Mouse (Mus musculus) heart, postnatal 0 days (tissue): ENCODE measurements around the gene Gps1. TPM values are rescaled to one million over a fixed set of nuclear protein-coding genes. Genes with fewer than 3 reads are reported as not detected.
"Not testable (repeated sequence)": the region's sequence is repeated elsewhere in the genome, so short reads cannot be mapped to it uniquely, and the experiment has no call there.

Source experiments
- ATAC-seq: fragments of 200-750 bp; cut with Nextera tagmentation; 2 replicates; pipeline ENCODE4 v1.8.0; 2017; ENCODE audit warnings: low read depth, moderate number of reproducible peaks, moderate library complexity; ENCODE audit not compliant: insufficient read depth
- DNase-seq: peaks from one replicate; pipeline ENCODE4 v3.0.0-alpha.2; 2016; ENCODE audit warnings: low spot score
- H3K27ac ChIP-seq: fragments of 300-500 bp; sonication (generic); 2 replicates; pipeline ENCODE4 v1.5.1; 2014; ENCODE audit warnings: low read depth, mild to moderate bottlenecking
- H3K27me3 ChIP-seq: fragments of 300-500 bp; sonication (generic); 2 replicates; pipeline ENCODE4 v1.6.1; 2014; ENCODE audit warnings: low read length, mixed read lengths; ENCODE audit not compliant: control insufficient read depth, insufficient read depth
- H3K36me3 ChIP-seq: fragments of 300-500 bp; sonication (generic); replicated peaks from 2 replicates; pipeline ENCODE4 v1.6.1; 2014; ENCODE audit warnings: low read length, mixed read lengths; ENCODE audit not compliant: control insufficient read depth, insufficient read depth
- H3K4me1 ChIP-seq: fragments of 300-500 bp; sonication (generic); 2 replicates; pipeline ENCODE4 v1.6.1; 2014; ENCODE audit warnings: antibody characterized with exemption; ENCODE audit not compliant: control insufficient read depth, insufficient read depth
- H3K4me2 ChIP-seq: fragments of 300-500 bp; sonication (generic); 2 replicates; pipeline ENCODE4 v1.6.1; 2014; ENCODE audit warnings: low read depth, mild to moderate bottlenecking, low read length, moderate library complexity
- H3K4me3 ChIP-seq: fragments of 300-500 bp; sonication (generic); 2 replicates; pipeline ENCODE4 v1.5.1; 2014; ENCODE audit warnings: low read depth, low read length
- H3K9ac ChIP-seq: fragments of 300-500 bp; sonication (generic); replicated peaks from 2 replicates; pipeline ENCODE4 v1.6.1; 2014; ENCODE audit warnings: low read depth, low read length, mixed read lengths
- H3K9me3 ChIP-seq: fragments of 300-500 bp; sonication (generic); replicated peaks from 2 replicates; pipeline ENCODE4 v1.6.1; 2016; ENCODE audit warnings: low read length; ENCODE audit not compliant: control insufficient read depth
- CTCF ChIP-seq: IDR thresholded peaks from 2 replicates; pipeline ENCODE4 v1.5.1; 2016; ENCODE audit warnings: antibody characterized with exemption, control low read depth, low read depth
- EP300 ChIP-seq: IDR thresholded peaks from 2 replicates; pipeline ENCODE4 v1.6.1; 2016; ENCODE audit warnings: antibody characterized with exemption, low read depth
- WGBS: fragments of 180-500 bp; shearing (Covaris S2); extraction: QIAGEN DNeasy Blood & Tissue Kit; methylation state at CpG from one replicate; pipeline ENCODE4 v1.1.7; 2014; 5-methylcytosine and 5-hydroxymethylcytosine counted together
- polyA plus RNA-seq: library from polyadenylated mRNA; unstranded; fragments of >200 nt; fragmentation: Nextera tagmentation; extraction: Ambion mirVana; gene quantifications from 2 replicates; pipeline ENCODE4 v1.2.1, GENCODE M21; 2015
- total RNA-seq: library from RNA; depleted of rRNA; stranded (reverse); fragments of >200 nt; gene quantifications from 2 replicates; pipeline ENCODE4 v1.2.3, GENCODE M21; 2014; ENCODE audit warnings: low replicate concordance

The Gps1 gene
- total and polyA plus RNA-seq, 2 experiments from 2014 or later, result 94.2 to 125 TPM

DNA sequence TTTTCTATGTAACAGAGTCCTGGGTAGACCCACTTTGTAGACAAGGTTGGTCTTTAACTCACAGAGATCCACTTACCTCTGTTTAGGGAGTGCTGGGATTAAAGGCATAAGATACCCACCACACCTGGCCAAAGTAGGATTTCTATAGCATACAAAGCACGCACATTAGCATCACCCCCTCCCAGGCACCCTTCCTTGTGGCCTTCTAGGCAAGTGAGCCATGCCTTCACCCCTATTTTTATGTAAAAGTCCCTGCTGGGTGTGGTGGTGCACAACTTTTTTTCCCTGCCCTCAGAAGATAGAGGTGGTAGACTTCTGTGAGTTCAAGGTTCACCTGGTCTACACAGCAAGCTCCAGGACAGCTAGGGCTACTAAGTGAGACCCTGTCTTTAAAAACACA is 4.2 kb upstream of the Gps1 start:
- no peak overlapping the region for H3K4me2 ChIP-seq
- ATAC-seq (no peak), DNase-seq (no peak)
- H3K27ac ChIP-seq, result no peak overlapping the region
- TF ChIP-seq EP300 (no peak), CTCF (no peak)
- H3K36me3 ChIP-seq, result peaks cover 19% of the 10 kb centered on the region; the same call in 1 of the 2 replicates
- H3K9ac ChIP-seq, result no peak overlapping the region
- no peaks in the 10 kb centered on the region for H3K9me3 ChIP-seq
- peaks cover 7% of the 10 kb centered on the region for H3K4me1 ChIP-seq
- H3K27me3 ChIP-seq, result no peaks in the 10 kb centered on the region
- 94% methylated on average over 1 of the region's 1 CpGs for WGBS
- H3K4me3 ChIP-seq, result no peak overlapping the region

DNA sequence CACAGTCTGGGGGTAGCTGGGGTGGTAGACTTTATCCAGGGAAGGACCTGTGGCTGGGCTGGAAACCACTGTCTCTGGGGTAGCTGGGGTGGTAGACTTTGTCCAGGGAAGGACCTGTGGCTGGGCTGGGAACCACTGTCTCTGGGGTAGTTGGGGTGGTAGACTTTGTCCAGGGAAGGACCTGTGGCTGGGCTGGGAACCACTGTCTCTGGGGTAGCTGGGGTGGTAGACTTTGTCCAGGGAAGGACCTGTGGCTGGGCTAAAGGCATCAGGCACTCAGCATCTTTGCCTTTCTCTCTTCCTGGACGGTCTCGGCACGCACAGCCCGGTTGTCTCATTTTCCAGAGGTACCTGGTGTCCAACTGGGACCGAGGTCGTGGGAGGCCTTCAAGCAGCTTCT is 2.7 kb upstream of the Gps1 start:
- not testable (repeated sequence) for H3K9ac ChIP-seq, H3K9me3 ChIP-seq, DNase-seq, H3K4me3 ChIP-seq, H3K4me2 ChIP-seq, ATAC-seq, H3K27ac ChIP-seq, H3K27me3 ChIP-seq
- Histone ChIP-seq H3K4me1 (peaks cover 13% of the 10 kb centered on the region), H3K36me3 (peaks cover 19% of the 10 kb centered on the region; the same call in 1 of the 2 replicates)
- 91% methylated on average over 6 of the region's 6 CpGs for WGBS

DNA sequence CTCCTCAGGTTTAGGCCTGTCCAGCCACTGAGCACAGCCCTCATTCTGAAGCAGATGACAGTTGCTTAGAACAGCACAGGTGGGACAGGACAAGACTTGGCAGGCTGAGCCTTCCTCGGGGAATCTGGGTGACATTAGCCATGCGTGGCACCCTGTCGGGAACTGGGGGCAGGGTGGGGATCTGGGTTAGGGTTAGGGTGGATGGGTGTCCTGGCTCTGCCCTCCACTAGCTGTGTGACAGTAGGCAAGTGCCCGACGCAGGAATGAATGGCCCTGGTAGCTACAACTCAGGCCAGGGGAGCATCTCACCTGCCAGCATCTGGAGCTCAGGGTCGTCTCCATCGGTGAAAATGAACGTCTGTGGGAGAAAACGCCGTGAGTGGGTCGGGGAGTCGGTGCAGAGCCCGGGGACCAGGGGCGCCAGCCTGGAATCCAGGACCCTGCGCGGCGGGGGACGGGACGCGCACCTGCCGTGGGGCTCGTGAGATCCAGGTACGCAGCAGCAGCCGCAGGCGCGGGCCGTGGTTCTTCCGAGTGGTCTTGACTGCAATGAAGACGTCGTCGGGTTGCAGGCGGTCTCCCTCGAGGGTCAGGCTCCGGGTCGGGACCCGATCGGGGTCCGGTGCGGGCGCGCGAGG is 527 bp upstream of the Gps1 start:
- 2% methylated on average over 35 of the region's 42 CpGs for WGBS
- peak overlapping the region; percentile 80 for H3K4me3 ChIP-seq
- no peak for ATAC-seq
- no peak for TF ChIP-seq EP300
- TF ChIP-seq CTCF, result no peak
- H3K4me1 ChIP-seq, result peaks cover 13% of the 10 kb centered on the region
- peak overlapping the region; percentile 84 for H3K9ac ChIP-seq
- peak overlapping the region; percentile 21 for H3K27ac ChIP-seq
- H3K4me2 ChIP-seq, result peak overlapping the region; percentile 95
- DNase-seq, result peak; percentile 11
- peaks cover 38% of the 10 kb centered on the region for H3K36me3 ChIP-seq
- H3K27me3 ChIP-seq, result no peaks in the 10 kb centered on the region
- H3K9me3 ChIP-seq, result no peaks in the 10 kb centered on the region

DNA sequence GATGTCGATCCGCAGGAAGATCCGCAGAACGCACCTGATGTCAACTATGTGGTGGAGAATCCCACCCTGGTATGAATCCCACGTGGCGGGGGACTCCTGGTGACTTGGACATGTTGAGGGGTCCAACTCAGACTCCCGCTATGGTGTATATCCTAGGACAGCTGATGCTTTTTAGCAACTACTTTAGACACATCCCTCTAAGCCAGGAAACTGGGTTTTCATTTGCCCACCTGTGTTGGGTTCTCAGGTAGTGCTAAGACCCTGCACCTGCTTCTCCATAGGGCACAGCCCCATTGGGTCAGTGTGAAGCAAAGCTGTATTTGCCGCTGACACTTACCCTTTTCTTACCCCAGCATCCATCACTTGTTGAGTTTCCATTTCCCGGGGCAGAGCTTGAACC is 1.1 kb downstream of the Gps1 start:
- TF ChIP-seq EP300 (no peak), CTCF (no peak)
- peak overlapping the region; percentile 95 for H3K4me2 ChIP-seq
- H3K9me3 ChIP-seq, result no peaks in the 10 kb centered on the region
- H3K27me3 ChIP-seq, result no peaks in the 10 kb centered on the region
- peaks cover 51% of the 10 kb centered on the region for H3K36me3 ChIP-seq
- DNase-seq (no peak), ATAC-seq (no peak)
- H3K27ac ChIP-seq, result no peak overlapping the region
- H3K4me1 ChIP-seq, result peaks cover 13% of the 10 kb centered on the region
- H3K9ac ChIP-seq, result peak overlapping the region; percentile 84
- WGBS, result 40% methylated on average over 9 of the region's 9 CpGs
- peak overlapping the region; percentile 80 for H3K4me3 ChIP-seq

DNA sequence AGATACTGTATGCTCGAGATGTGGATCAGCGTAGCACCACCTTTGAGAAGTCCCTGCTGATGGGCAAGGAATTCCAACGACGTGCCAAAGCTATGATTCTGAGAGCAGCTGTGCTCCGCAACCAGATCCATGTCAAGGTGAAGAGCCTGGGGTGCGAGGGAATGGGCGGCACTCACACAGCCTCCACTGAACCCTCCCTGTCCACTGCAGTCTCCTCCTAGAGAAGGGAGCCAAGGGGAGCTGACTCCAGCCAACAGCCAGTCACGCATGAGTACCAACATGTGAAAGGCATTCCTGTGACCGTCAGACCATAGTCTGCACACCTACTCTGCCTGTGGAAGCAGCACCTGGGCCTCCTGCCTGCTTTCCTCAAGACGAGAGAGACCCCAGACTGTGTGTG is 4.4 kb downstream of the Gps1 start:
- not testable (repeated sequence) for H3K9me3 ChIP-seq, H3K27me3 ChIP-seq, H3K9ac ChIP-seq, ATAC-seq, H3K27ac ChIP-seq, H3K4me3 ChIP-seq, DNase-seq, H3K4me2 ChIP-seq
- 80% methylated on average over 9 of the region's 10 CpGs for WGBS
- Histone ChIP-seq H3K36me3 (peaks cover 63% of the 10 kb centered on the region), H3K4me1 (peaks cover 11% of the 10 kb centered on the region)

DNA sequence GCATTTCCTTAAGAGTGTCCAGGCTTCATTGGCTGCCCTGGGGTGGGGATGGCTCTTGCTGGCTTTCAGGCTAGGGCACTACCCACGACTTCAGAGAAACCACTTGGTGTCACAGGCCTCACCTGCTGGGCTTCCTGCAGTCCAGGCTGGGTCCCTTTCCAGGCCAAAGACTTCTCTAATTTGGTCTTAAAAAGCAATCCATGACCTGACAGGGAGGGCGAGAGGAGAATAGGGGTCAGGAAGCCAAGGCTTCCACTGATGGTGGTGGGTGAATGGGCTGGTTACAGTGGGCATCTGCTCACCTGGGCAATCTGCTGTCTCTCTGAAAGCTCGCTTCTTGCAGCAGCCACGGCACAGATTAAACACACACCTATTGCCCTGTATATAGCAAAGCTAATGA is 5.3 kb downstream of the Gps1 start:
- Histone ChIP-seq H3K9me3 (no peaks in the 10 kb centered on the region), H3K4me2 (no peak overlapping the region), H3K27me3 (no peaks in the 10 kb centered on the region), H3K36me3 (peaks cover 67% of the 10 kb centered on the region), H3K4me3 (no peak overlapping the region), H3K9ac (no peak overlapping the region), H3K4me1 (peaks cover 8% of the 10 kb centered on the region), H3K27ac (no peak overlapping the region)
- TF ChIP-seq EP300, result no peak
- no peak for TF ChIP-seq CTCF
- DNase-seq, result no peak
- ATAC-seq, result no peak
- 87% methylated on average over 4 of the region's 4 CpGs for WGBS
